Mouse (Mus musculus): ENCODE measurements around the gene Hvcn1. TPM values are rescaled to one million over a fixed set of nuclear protein-coding genes. Genes with fewer than 3 reads are reported as not detected.

Gene Hvcn1
- 9.6 and 11.9 TPM in 2 replicates for polyA plus RNA-seq (2016; fragmentation: Nextera tagmentation; extraction: Ambion mirVana)

DNA sequence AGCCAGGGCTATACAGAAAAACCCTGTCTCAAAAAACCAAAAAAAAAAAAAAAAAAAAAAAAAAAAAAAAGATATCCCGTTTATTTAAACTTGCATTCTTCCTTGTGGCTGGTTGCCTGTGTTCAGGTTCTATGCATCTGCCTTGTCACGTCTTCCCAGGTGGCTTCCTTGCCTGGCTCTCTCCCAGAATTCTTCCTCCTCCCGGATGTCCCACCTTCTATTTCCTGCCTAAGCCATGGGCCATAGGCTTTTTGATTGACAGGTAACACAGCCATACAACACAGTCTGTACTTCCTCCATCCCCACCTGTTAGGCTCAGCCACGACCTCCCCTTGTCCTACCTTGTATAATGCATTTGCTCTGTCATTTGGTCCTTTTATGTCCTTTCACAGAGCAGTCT lies at the start of gene Hvcn1:
Gene Hvcn1 (plus strand): TSS at position 330 of the 400 bp plus-strand sequence.
- Histone ChIP-seq H3K9me3 (0 out of 2 replicates have a peak, but pooled peaks cover 1% of the 10 kb centered on the region), H3K27ac (no peak within 1 kb of the TSS), H3K4me3 (no peak within 1 kb of the TSS), H3K4me1 (replicated peaks) (peaks cover 24% of the 10 kb centered on the region), H3K36me3 (no peaks in the 10 kb centered on the region), H3K27me3 (ENCODE audit: insufficient read depth, poor library complexity, severe bottlenecking) (no peaks in the 10 kb centered on the region)
- WGBS: 79% methylated on average over 4 of the region's 4 CpGs
- no peak for DNase-seq (ENCODE audit: low spot score)

DNA sequence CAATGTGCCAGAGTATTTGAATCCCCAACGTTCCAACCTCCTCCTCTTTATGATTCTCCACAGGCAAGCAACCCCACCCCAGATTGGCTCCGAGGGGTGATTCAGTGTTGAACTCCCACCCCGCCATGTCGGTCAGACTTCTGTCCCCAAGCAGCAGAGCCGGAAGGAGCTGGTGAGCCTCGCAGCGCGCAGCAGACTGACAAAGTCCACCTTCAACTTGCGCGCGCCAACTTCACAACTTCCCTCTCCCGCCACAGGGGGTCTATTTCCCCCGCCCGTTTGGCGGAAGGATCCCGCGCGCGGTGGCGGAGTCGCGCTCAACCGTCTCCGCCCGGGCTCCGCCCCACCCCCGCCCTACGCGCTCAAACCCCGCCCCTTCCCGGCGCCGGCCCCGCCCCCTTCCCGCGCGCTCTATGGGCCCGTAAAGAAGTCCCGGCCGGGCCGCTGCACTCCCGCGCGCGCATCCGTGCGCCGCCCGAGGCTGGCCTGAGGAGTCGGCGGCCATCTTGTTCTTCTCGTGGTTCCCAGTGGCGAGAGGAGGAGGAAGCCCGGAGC lies 48.7 kb upstream of the Hvcn1 start, which contains the start of gene Ppp1cc:
Gene Ppp1cc (plus strand): TSS at position 452 of the 555 bp plus-strand sequence.
- 1% methylated on average over 54 of the region's 54 CpGs for WGBS
- no peaks in the 10 kb centered on the region for H3K9me3 ChIP-seq
- DNase-seq (ENCODE audit: low spot score): peak; percentile 98
- peak within 1 kb of the TSS; percentile 97 for H3K27ac ChIP-seq
- 0 out of 2 replicates have a peak, but pooled peaks cover 6% of the 10 kb centered on the region for H3K27me3 ChIP-seq (ENCODE audit: insufficient read depth, poor library complexity, severe bottlenecking)
- peak within 1 kb of the TSS; percentile 78 for H3K4me3 ChIP-seq
- H3K36me3 ChIP-seq: peaks cover 36% of the 10 kb centered on the region
- peaks cover 66% of the 10 kb centered on the region for H3K4me1 ChIP-seq (replicated peaks)

DNA sequence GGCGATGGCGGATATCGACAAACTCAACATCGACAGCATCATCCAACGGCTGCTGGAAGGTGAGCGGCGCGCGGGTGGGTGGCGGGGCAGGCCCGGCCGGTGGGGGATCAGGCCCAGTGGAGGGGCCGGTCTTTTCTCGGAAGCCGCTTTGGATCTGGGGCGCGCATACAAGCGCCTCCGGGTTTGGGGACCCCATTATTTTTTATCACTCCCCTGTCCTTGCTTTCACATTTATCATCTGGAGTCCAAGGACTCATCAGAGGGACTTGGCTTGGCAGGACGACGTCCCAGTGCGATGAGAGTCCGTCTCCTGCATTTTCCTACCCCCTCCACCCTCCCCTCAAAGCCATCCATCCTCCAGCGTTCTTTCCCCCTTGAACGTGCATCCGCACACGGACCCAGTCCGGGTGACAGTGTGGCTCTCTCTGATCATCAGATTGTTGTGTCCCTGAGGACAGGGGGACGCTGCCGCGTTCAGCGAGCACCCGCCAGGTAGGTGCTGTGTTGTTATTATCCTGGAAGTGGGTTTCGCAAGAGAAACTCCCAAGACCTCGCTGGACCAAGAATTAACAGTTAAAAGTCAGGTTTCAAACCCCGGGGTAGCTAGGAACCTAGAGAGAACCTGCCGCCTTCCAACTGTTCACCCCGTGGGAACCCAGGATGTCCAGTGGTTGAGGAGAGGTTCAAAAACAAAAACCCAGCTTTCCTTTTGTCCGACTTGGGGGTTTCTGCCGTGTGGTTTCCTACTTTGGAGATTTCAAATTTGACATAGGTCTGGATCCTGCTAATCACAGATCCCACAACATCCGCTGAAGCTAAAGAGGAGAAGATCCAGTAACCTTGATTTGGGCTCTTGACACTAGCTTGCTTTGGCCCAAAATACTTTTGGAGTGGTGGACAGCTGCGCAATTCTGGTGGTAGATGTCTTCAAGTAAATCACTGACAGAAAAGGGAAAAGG lies 47.8 kb upstream of the Hvcn1 start:
- 3% methylated on average over 42 of the region's 42 CpGs for WGBS

DNA sequence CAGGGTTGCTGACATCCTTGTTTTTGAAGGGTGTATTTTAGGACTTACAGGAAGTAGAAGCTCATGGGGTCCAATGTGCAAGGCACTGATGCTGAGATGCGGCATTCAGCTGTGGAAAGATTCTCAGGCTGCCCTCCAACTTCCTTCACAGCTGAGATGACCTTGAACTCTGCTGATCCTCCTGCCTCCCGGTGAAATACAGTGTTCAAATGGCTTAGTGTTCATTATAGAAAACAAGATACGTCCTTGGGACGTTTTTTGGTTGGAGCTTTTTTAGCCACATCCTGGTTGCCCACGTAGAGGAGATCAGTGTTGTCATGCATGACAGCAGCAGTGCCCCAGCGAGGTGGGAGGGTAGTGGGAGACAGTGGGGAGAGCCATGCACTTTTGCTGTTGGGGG lies 43.4 kb upstream of the Hvcn1 start:
- Histone ChIP-seq H3K4me3 (no peak overlapping the region), H3K36me3 (peaks cover 89% of the 10 kb centered on the region)
- DNase-seq (ENCODE audit: low spot score): no peak

More for the DNA sequence above, 47.8 kb upstream of the Hvcn1 start:
- H3K36me3 ChIP-seq: peaks cover 45% of the 10 kb centered on the region
- peak overlapping the region; percentile 97 for H3K27ac ChIP-seq
- 0 out of 2 replicates have a peak, but pooled peaks cover 6% of the 10 kb centered on the region for H3K27me3 ChIP-seq (ENCODE audit: insufficient read depth, poor library complexity, severe bottlenecking)
- H3K4me1 ChIP-seq (replicated peaks): peaks cover 71% of the 10 kb centered on the region
- H3K9me3 ChIP-seq: no peaks in the 10 kb centered on the region
- peak overlapping the region; percentile 78 for H3K4me3 ChIP-seq
- DNase-seq (ENCODE audit: low spot score): peak; percentile 33

DNA sequence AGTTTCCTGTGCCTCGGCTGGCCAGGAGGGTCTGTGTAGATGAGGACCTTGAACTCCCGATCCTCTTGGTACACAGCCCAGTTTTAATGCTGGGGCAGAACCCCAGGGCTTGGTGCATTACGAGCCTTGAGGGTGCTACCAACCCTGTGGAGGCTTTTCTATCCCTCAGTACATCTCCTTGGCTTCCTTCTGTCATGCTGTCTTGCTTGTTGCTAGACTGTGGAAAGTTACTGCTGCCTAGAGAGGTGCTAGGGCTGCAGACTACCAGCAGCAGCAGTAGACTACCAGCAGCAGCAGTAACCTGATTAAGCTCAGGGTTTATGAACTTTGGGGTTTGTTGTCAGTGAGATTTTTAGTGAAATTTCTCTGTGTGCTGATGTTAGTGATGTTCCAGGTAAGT lies 42.6 kb upstream of the Hvcn1 start:
- no peak overlapping the region for H3K27ac ChIP-seq
- 82% methylated on average over 3 of the region's 3 CpGs for WGBS
- no peak overlapping the region for H3K4me3 ChIP-seq
- H3K4me1 ChIP-seq (replicated peaks): peaks cover 75% of the 10 kb centered on the region
- H3K27me3 ChIP-seq (ENCODE audit: insufficient read depth, poor library complexity, severe bottlenecking): no peaks in the 10 kb centered on the region
- no peak for DNase-seq (ENCODE audit: low spot score)
- H3K9me3 ChIP-seq: no peaks in the 10 kb centered on the region
- peaks cover 97% of the 10 kb centered on the region for H3K36me3 ChIP-seq

More for the DNA sequence above, 43.4 kb upstream of the Hvcn1 start:
- H3K9me3 ChIP-seq: no peaks in the 10 kb centered on the region
- H3K27ac ChIP-seq: no peak overlapping the region
- H3K4me1 ChIP-seq (replicated peaks): peaks cover 75% of the 10 kb centered on the region
- 76% methylated on average over 6 of the region's 6 CpGs for WGBS
- H3K27me3 ChIP-seq (ENCODE audit: insufficient read depth, poor library complexity, severe bottlenecking): no peaks in the 10 kb centered on the region

DNA sequence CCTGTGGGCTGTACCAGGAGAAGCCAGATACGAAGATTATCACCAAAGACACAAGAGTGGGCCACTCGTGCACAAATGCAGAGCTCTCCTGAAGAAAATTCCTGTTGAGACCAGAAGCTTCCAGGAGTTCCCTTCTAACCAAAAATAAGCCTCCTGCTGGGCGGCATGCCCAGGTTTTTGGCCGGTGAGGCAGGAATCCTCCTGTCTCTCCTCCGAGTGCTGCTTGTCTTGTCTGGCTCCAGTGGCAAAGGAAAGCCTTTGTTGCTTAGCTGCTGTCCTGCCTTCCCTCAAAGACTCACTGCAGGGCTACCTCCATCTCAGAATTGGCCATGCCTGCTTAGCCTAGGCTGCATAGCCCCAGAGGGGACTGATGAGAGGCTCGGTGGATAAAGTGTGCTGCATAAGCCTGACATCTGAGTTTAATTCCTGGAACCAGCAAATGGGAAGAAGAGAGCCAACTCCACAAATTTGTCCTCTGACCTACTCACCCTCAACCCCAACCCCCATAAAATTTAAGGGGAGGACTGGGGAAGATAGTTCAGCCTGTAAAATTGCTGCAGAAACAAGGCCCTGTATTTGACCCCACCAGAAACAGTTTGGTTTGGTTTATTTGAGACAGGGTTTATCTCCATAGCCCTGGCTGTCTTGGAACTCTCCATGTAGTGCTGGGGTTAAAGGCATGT lies 41.2 kb upstream of the Hvcn1 start:
- Histone ChIP-seq H3K4me3 (peak overlapping the region; percentile 11; the same call in 1 of the 2 replicates), H3K4me1 (replicated peaks) (peaks cover 64% of the 10 kb centered on the region), H3K27ac (no peak overlapping the region), H3K27me3 (ENCODE audit: insufficient read depth, poor library complexity, severe bottlenecking) (no peaks in the 10 kb centered on the region), H3K9me3 (no peaks in the 10 kb centered on the region), H3K36me3 (peaks cover 100% of the 10 kb centered on the region)
- WGBS: 73% methylated on average over 6 of the region's 6 CpGs
- no peak for DNase-seq (ENCODE audit: low spot score)

DNA sequence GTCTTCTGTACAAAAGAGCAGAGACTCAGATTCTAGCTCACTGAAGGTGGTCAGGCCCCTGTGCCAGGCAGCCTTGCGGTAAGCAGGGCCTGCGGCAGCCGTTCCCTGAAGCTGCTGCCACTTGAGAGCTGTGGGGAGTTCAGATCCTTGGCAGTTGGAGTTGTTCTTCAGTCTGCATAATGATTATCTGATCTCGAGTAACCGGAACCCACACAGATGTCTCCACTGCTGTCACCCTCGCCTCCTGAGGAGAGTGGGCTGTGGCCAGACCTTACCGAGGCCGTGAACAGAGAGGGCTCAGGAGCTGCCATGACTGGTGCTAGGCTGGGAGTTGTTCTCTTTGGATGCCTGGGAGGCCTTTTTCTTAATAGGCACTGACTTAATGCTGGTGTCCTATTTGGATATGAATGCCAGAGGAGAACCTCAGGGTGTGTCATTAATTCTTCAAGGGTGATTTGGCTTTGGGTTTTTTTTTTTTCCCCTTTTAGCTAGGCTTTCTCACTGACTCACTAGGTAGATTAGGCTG lies 39.9 kb upstream of the Hvcn1 start:
- 69% methylated on average over 8 of the region's 8 CpGs for WGBS
- Histone ChIP-seq H3K27ac (peak overlapping the region; percentile 50; the same call in 1 of the 2 replicates), H3K27me3 (ENCODE audit: insufficient read depth, poor library complexity, severe bottlenecking) (no peaks in the 10 kb centered on the region), H3K36me3 (peaks cover 100% of the 10 kb centered on the region), H3K4me3 (no peak overlapping the region), H3K4me1 (replicated peaks) (peaks cover 51% of the 10 kb centered on the region), H3K9me3 (no peaks in the 10 kb centered on the region)
- DNase-seq (ENCODE audit: low spot score): no peak

DNA sequence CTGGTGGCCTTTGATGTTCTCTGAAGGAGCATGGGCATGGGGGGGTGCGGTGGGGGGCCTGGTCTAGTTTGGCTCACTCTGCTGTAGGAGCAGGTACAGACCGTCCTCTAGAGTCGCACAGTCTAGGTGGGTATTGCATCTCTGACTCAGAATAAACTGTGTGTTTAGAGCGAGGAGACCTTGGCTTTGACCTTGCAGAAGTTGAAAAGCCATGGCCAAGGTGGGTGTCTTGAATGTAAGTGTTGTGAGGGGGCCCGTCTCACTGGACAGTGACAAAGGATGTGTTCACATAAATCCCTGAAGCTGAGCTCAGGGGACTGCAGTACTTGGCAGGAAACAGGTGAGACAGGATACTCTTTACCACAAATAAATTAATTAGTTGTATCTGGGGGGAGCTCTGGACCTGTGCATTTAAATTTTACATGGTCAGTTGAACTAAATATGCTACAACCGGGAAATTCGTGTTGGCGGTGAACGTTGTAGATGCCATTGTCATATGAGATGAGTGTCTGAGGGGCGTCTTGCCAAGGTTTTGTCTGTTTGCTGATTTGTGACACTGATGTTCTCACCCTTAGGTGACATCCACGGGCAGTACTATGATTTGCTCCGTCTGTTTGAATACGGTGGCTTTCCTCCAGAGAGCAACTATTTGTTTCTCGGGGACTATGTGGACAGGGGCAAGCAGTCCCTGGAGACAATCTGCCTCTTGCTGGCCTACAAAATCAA lies 38.1 kb upstream of the Hvcn1 start:
- H3K4me1 ChIP-seq (replicated peaks): peaks cover 33% of the 10 kb centered on the region
- 95% methylated on average over 14 of the region's 14 CpGs for WGBS
- H3K27ac ChIP-seq: no peak overlapping the region
- no peak overlapping the region for H3K4me3 ChIP-seq
- H3K36me3 ChIP-seq: peaks cover 100% of the 10 kb centered on the region
- no peaks in the 10 kb centered on the region for H3K27me3 ChIP-seq (ENCODE audit: insufficient read depth, poor library complexity, severe bottlenecking)
- DNase-seq (ENCODE audit: low spot score): no peak
- H3K9me3 ChIP-seq: no peaks in the 10 kb centered on the region

DNA sequence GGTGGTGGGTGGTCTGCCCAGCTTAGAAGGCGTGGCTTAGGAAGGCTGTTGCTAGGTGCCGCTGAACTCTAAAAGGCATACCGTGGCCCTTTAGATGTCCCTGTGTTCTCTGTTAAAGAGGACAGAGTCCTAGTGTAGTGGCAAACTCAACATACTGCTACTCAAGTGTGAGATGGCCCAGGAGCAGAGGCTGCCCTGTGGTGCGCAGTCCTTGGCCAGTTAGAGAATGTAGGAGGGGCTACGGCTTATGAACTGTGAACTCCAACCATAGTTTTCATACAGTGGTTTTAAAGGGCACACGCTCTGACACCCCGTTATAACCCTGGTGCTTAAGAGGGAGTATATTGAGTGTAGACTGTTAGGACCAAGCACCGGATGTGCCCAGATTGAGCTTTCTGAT lies 35.5 kb upstream of the Hvcn1 start:
- Histone ChIP-seq H3K9me3 (no peaks in the 10 kb centered on the region), H3K4me3 (no peak overlapping the region), H3K27ac (no peak overlapping the region), H3K36me3 (peaks cover 90% of the 10 kb centered on the region), H3K4me1 (replicated peaks) (peaks cover 8% of the 10 kb centered on the region), H3K27me3 (ENCODE audit: insufficient read depth, poor library complexity, severe bottlenecking) (no peaks in the 10 kb centered on the region)
- 94% methylated on average over 8 of the region's 8 CpGs for WGBS
- DNase-seq (ENCODE audit: low spot score): no peak

DNA sequence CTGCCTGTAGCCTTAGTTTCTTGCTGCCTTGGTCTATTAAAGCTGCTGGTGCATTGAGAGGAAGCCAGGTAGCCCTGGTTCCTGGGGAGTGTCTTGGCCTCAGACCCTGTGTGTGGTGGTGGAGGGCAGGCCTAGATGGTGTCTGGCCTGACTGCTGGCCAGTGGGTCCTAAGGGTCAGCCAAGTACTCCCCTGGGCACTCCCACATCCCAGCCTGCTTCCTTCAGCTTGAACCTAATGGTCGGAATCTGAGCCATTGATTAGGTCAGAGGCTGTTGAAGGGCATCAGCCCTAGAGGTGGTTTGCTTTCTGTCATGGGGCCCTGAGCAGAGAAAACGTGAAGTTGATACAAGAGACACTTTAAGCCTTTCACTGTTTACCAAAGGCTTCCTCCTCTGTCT lies 31.2 kb upstream of the Hvcn1 start:
- Histone ChIP-seq H3K4me3 (no peak overlapping the region), H3K9me3 (no peaks in the 10 kb centered on the region), H3K36me3 (peaks cover 74% of the 10 kb centered on the region), H3K27me3 (ENCODE audit: insufficient read depth, poor library complexity, severe bottlenecking) (no peaks in the 10 kb centered on the region), H3K4me1 (replicated peaks) (no peaks in the 10 kb centered on the region), H3K27ac (no peak overlapping the region)
- WGBS: 81% methylated on average over 2 of the region's 2 CpGs
- no peak for DNase-seq (ENCODE audit: low spot score)

DNA sequence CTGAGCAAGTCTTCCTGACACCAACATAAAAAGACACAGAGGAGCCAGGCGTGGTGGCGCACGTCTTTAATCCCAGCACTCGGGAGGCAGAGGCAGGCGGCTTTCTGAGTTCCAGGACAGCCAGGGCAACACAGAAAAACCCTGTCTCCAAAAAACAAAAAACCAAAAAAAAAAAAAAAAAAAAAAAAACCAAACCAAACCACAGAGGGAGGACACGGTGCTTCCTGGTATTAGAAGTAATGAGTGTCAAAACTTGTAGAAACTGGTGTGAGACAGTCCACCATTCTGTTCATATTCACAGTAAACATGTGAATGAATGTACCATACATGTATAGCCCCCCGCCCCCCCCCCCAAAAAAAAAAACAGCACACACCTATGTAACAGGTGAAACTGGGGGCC lies 30.6 kb upstream of the Hvcn1 start:
- no peak for DNase-seq (ENCODE audit: low spot score)
- Histone ChIP-seq H3K27me3 (ENCODE audit: insufficient read depth, poor library complexity, severe bottlenecking) (no peaks in the 10 kb centered on the region), H3K27ac (no peak overlapping the region), H3K4me3 (no peak overlapping the region), H3K4me1 (replicated peaks) (no peaks in the 10 kb centered on the region), H3K36me3 (peaks cover 68% of the 10 kb centered on the region), H3K9me3 (no peaks in the 10 kb centered on the region)
- WGBS: 91% methylated on average over 7 of the region's 7 CpGs

DNA sequence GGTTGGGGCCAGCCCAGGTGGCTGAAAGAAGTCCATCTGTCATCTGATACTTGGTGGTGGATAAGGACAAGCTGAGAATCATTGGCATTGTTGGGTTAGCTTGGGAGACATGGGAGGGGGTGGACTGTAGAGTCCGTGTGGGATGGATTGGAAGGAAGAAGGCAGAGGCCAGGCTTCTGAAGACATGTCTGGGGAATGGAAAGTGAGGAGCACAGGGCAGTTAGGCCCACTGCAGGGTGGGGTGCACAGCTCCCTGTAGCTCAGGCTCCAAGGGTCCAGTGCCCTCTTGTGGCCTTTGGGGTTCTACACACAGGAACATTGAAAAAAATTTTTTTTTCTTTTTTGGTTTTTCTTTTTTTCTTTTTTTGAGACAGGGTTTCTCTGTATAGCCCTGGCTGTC lies 30.2 kb upstream of the Hvcn1 start:
- H3K4me1 ChIP-seq (replicated peaks): no peaks in the 10 kb centered on the region
- H3K4me3 ChIP-seq: no peak overlapping the region
- 65% methylated on average over 1 of the region's 1 CpGs for WGBS
- H3K27me3 ChIP-seq (ENCODE audit: insufficient read depth, poor library complexity, severe bottlenecking): no peaks in the 10 kb centered on the region
- peaks cover 64% of the 10 kb centered on the region for H3K36me3 ChIP-seq
- peak; percentile 35 for DNase-seq (ENCODE audit: low spot score)
- no peaks in the 10 kb centered on the region for H3K9me3 ChIP-seq
- H3K27ac ChIP-seq: no peak overlapping the region
